ENCODE assay signal across 8 mouse cellular contexts in the genomic region with DNA sequence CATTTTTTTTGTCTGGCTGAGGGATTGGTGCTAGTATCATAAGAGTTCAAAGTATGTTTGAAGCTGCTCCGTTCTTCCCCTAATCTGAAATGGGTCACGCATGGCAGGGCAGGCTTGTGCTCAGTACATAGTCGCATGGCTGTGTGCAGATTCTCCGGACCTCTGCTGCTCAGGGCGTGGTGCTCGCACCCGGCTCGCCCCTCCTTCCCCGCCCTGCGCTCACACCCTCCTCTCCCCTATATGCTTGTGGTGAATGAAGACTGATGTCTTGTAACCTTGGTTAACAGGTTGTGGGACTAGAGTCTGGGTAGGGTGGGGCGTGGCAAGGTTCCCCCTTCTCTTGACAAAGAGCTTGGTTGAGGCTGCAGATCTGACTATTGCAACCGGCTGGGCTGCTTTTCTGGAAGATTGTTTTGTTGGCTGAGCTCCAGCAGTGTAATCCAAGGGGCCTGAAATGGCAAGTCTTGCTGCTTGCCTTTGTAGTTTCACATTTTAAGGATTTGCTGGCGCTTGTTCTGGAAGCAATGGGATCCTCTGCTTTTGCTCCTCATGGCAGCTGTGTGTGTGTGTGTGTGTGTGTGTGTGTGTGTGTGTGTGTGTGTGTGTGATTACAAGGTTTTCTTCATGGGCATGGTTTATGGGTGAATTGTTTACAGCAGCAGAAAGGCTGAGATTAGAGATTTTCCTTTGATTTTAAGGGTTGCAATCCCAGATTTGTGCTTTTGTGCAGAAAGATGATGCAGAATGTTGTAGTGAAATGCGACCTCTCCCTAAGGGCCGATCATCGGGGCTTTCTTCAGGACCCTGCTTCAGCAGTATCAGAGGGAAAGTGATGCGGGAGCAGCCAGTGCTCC.
DNase-seq lines count a peak whose midpoint lies in the region; ATAC-seq and TF ChIP-seq lines count a peak whose summit lies in the region.

No protein-coding gene starts in this region.

- 42% methylated on average over 17 of the region's 17 CpGs for WGBS in hindbrain, embryonic 14.5 days
- WGBS in midbrain, embryonic 16.5 days: 21% methylated on average over 17 of the region's 17 CpGs
- 13% methylated on average over 17 of the region's 17 CpGs for WGBS in stomach, embryonic 15.5 days

- no peaks in the 10 kb centered on the region for H3K36me3 ChIP-seq in hindbrain, embryonic 14.5 days (replicated peaks; ENCODE audit: control insufficient read depth, insufficient read depth)
- H3K36me3 ChIP-seq in midbrain, embryonic 16.5 days (ENCODE audit: control insufficient read depth, insufficient read depth, low read length): no peaks in the 10 kb centered on the region
- H3K36me3 ChIP-seq in stomach, embryonic 15.5 days: no peaks in the 10 kb centered on the region

- H3K27me3 ChIP-seq in hindbrain, embryonic 14.5 days (ENCODE audit: control insufficient read depth, insufficient read depth, low read length): no peaks in the 10 kb centered on the region
- H3K27me3 ChIP-seq in midbrain, embryonic 16.5 days (ENCODE audit: control insufficient read depth, insufficient read depth, low read depth, low read length): no peaks in the 10 kb centered on the region
- no peaks in the 10 kb centered on the region for H3K27me3 ChIP-seq in stomach, embryonic 15.5 days (replicated peaks)

- DNase-seq in MN1 (ENCODE audit: low spot score) (peak; percentile 93), liver (peak; percentile 45)
- DNase-seq in gastrocnemius, adult 2 months: peak; percentile 79
- peak; percentile 66 for DNase-seq in hindbrain, embryonic 14.5 days (ENCODE audit: low spot score)
- no peak for DNase-seq in left cerebral cortex, adult 8-10 months (ENCODE audit: low spot score in 2 of 2)

- H3K4me3 ChIP-seq in bone marrow macrophage, adult 2 months (ENCODE audit: insufficient read depth, low read length): peak overlapping the region; percentile 49
- peak overlapping the region; percentile 63 for H3K4me3 ChIP-seq in gastrocnemius, adult 2 months
- no peak overlapping the region for H3K4me3 ChIP-seq in hindbrain, embryonic 14.5 days (replicated peaks; ENCODE audit: low read length)
- H3K4me3 ChIP-seq in midbrain, embryonic 16.5 days (ENCODE audit: low read depth, low read length): peak overlapping the region; percentile 21; the same call in 1 of the 2 replicates
- H3K4me3 ChIP-seq in stomach, embryonic 15.5 days (replicated peaks): peak overlapping the region; percentile 22

- peak overlapping the region; percentile 38 for H3K4me2 ChIP-seq in hindbrain, embryonic 14.5 days (replicated peaks)
- peak overlapping the region; percentile 54 for H3K4me2 ChIP-seq in midbrain, embryonic 16.5 days (ENCODE audit: low read length)
- H3K4me2 ChIP-seq in stomach, embryonic 15.5 days: peak overlapping the region; percentile 50

- intact Hi-C loops in gastrocnemius, adult 2 months (cut with DNase I): loop anchor here (5.0 kb wide), 1 partner anchor 74 kb away; the partner anchor contains the start of genes Arf6 and Gm9887

- no peaks in the 10 kb centered on the region for H3K9me3 ChIP-seq in hindbrain, embryonic 14.5 days (ENCODE audit: control insufficient read depth, low read length)
- no peaks in the 10 kb centered on the region for H3K9me3 ChIP-seq in midbrain, embryonic 16.5 days (replicated peaks; ENCODE audit: control insufficient read depth, low read length, poor library complexity, severe bottlenecking)
- H3K9me3 ChIP-seq in stomach, embryonic 15.5 days: no peaks in the 10 kb centered on the region

- no peak for TF ChIP-seq CTCF in bone marrow macrophage, adult 2 months (IDR thresholded peaks at IDR 0.05; ENCODE audit: low read depth, low read length)
- TF ChIP-seq CTCF in gastrocnemius, adult 2 months (IDR thresholded peaks at IDR 0.05): no peak

- H3K9ac ChIP-seq in hindbrain, embryonic 14.5 days: peak overlapping the region; percentile 28
- H3K9ac ChIP-seq in midbrain, embryonic 16.5 days (ENCODE audit: low read depth, low read length): peak overlapping the region; percentile 50
- no peak overlapping the region for H3K9ac ChIP-seq in stomach, embryonic 15.5 days

- H3K4me1 ChIP-seq in bone marrow macrophage, adult 2 months (ENCODE audit: control insufficient read depth, insufficient read depth, low read length): peaks cover 30% of the 10 kb centered on the region
- H3K4me1 ChIP-seq in hindbrain, embryonic 14.5 days (replicated peaks; ENCODE audit: control insufficient read depth, insufficient read depth, low read length): peaks cover 5% of the 10 kb centered on the region; the same call in 1 of the 2 replicates
- peaks cover 17% of the 10 kb centered on the region for H3K4me1 ChIP-seq in midbrain, embryonic 16.5 days (ENCODE audit: control insufficient read depth, insufficient read depth, low read length)
- H3K4me1 ChIP-seq in stomach, embryonic 15.5 days: peaks cover 34% of the 10 kb centered on the region

- peak; percentile 86 for ATAC-seq in hindbrain, embryonic 14.5 days (ENCODE audit: low FRiP score)
- peak; percentile 88 for ATAC-seq in midbrain, embryonic 16.5 days
- peak; percentile 87 for ATAC-seq in stomach, embryonic 15.5 days (ENCODE audit: insufficient read depth, low FRiP score, low read depth)

- TF ChIP-seq POLR2A in bone marrow macrophage, adult 2 months (IDR thresholded peaks at IDR 0.05; ENCODE audit: borderline replicate concordance, low read depth, low read length): no peak

- peak overlapping the region; percentile 87 for H3K27ac ChIP-seq in bone marrow macrophage, adult 2 months (ENCODE audit: insufficient read depth, low read depth, low read length)
- peak overlapping the region; percentile 81 for H3K27ac ChIP-seq in gastrocnemius, adult 2 months
- H3K27ac ChIP-seq in hindbrain, embryonic 14.5 days: peak overlapping the region; percentile 69
- H3K27ac ChIP-seq in midbrain, embryonic 16.5 days (ENCODE audit: low read length): peak overlapping the region; percentile 70
- peak overlapping the region; percentile 89 for H3K27ac ChIP-seq in stomach, embryonic 15.5 days

Comparison
In these comparisons a context has a peak if more than half of its experiments do, and no peak if none do; other contexts are left out.
1. DNase-seq: peak in MN1 (single experiment), gastrocnemius, adult 2 months (single experiment), hindbrain, embryonic 14.5 days (single experiment) and liver (single experiment); none in left cerebral cortex, adult 8-10 months (0 of 2).
2. Peak in every context shown above with its lines, with median percentiles within 50 percentile points of each other: H3K27ac ChIP-seq, ATAC-seq and H3K4me2 ChIP-seq.